Mouse (Mus musculus): ENCODE data around the gene 5730455P16Rik. TPM values are rescaled to one million over a fixed set of nuclear protein-coding genes. Genes with fewer than 3 reads are reported as not detected.

Gene 5730455P16Rik
- 20.5 TPM for polyA plus RNA-seq (2014; fragmentation: Illumina TruSeq; extraction: RNeasy Lipid Tissue Mini Kit (QIAGEN cat#74804); ENCODE audit: low read depth, low replicate concordance)

GRCm38 (mm10) chr11:80377712-80378451 lies at the start of gene 5730455P16Rik:
Gene 5730455P16Rik, minus strand, starts transcription at chr11:80378034.

GRCm38 (mm10) chr11:80383019-80383625 lies 5.3 kb upstream of the 5730455P16Rik start, which contains the start of gene Zfp207:
Gene Zfp207, plus strand, starts transcription at chr11:80383279.

Other genes starting within 250 kb of the 5730455P16Rik start
- 35.6 TPM for gene Tefm, start 235.9 kb downstream of the 5730455P16Rik start, polyA plus RNA-seq (2014; fragmentation: Illumina TruSeq; extraction: RNeasy Lipid Tissue Mini Kit (QIAGEN cat#74804); ENCODE audit: low read depth, low replicate concordance)
- gene Adap2, start 223.9 kb downstream of the 5730455P16Rik start, polyA plus RNA-seq (2014; fragmentation: Illumina TruSeq; extraction: RNeasy Lipid Tissue Mini Kit (QIAGEN cat#74804); ENCODE audit: low read depth, low replicate concordance), result 9.5 TPM
- 6.5 TPM for gene Rnf135, start 194.2 kb downstream of the 5730455P16Rik start, polyA plus RNA-seq (2014; fragmentation: Illumina TruSeq; extraction: RNeasy Lipid Tissue Mini Kit (QIAGEN cat#74804); ENCODE audit: low read depth, low replicate concordance)
- 81.5 TPM for gene Rhot1, start 169.0 kb downstream of the 5730455P16Rik start, polyA plus RNA-seq (2014; fragmentation: Illumina TruSeq; extraction: RNeasy Lipid Tissue Mini Kit (QIAGEN cat#74804); ENCODE audit: low read depth, low replicate concordance)
- gene Rhbdl3, start 77.1 kb downstream of the 5730455P16Rik start, polyA plus RNA-seq (2014; fragmentation: Illumina TruSeq; extraction: RNeasy Lipid Tissue Mini Kit (QIAGEN cat#74804); ENCODE audit: low read depth, low replicate concordance), result 11.2 TPM
- 87.4 TPM for gene Zfp207, start 5.2 kb upstream of the 5730455P16Rik start, polyA plus RNA-seq (2014; fragmentation: Illumina TruSeq; extraction: RNeasy Lipid Tissue Mini Kit (QIAGEN cat#74804); ENCODE audit: low read depth, low replicate concordance)
- 75.9 TPM for gene Psmd11, start 50.6 kb upstream of the 5730455P16Rik start, polyA plus RNA-seq (2014; fragmentation: Illumina TruSeq; extraction: RNeasy Lipid Tissue Mini Kit (QIAGEN cat#74804); ENCODE audit: low read depth, low replicate concordance)
- gene Cdk5r1, start 99.0 kb upstream of the 5730455P16Rik start, polyA plus RNA-seq (2014; fragmentation: Illumina TruSeq; extraction: RNeasy Lipid Tissue Mini Kit (QIAGEN cat#74804); ENCODE audit: low read depth, low replicate concordance), result 0.52 TPM

Measured in heart, adult 10 weeks (tissue).